Mouse (Mus musculus): ENCODE data around the gene Naa50. TPM values are rescaled to one million over a fixed set of nuclear protein-coding genes. Genes with fewer than 3 reads are reported as not detected.

Gene Naa50
- total RNA-seq, 1 experiment = 72.5 TPM

DNA sequence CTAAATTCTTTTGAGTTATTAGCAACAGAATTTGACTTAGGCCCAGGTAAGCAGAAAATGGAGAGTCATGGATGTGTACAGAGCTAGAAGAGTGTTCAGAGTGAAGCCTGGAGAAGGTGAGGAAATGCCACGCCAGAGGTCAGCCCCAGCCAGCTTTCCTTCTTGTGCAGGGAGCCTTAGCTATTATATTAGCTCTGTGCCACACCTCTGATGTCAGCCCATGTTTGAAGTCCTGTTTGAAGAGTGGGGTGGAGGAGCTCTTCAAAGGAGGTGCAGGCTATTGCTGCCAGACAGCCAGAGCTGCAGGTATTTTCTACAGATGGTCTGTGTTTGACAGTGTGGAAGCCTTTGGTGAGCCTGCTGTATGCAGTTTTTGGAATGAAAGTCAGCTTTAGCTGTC lies 38.9 kb downstream of the Naa50 start:
- no peak for TF ChIP-seq ZC3H11A (IDR thresholded peaks at IDR 0.05; ENCODE audit: borderline replicate concordance, low read depth, low read length)
- Histone ChIP-seq H3K36me3 (ENCODE audit: control insufficient read depth, insufficient read depth, low read length, poor library complexity, severe bottlenecking) (no peaks in the 10 kb centered on the region), H3K27ac (ENCODE audit: insufficient read depth, low read depth, low read length, poor library complexity, severe bottlenecking) (no peak overlapping the region), H3K9me3 (ENCODE audit: control insufficient read depth, insufficient read depth, low read depth, low read length) (no peaks in the 10 kb centered on the region), H3K9ac (ENCODE audit: insufficient read depth, low read depth, low read length, poor library complexity, severe bottlenecking) (no peak overlapping the region), H3K4me1 (ENCODE audit: control insufficient read depth in 2 of 2, insufficient read depth in 2 of 2, low read length in 2 of 2, poor library complexity in 1 of 2) (peaks cover 2% of the 10 kb centered on the region in 2 experiments; a peak in 2 of 4 replicates), H3K4me3 (ENCODE audit: insufficient read depth in 1 of 2, low read depth in 1 of 2, low read length in 2 of 2, poor library complexity in 1 of 2, severe bottlenecking in 1 of 2) (no peak overlapping the region)
- DNase-seq (ENCODE audit: low read depth, low spot score) = no peak
- in situ Hi-C loops (cut with MboI; ENCODE audit: low sequenced_read_pairs in 2 of 2, unreplicated experiment in 2 of 2) = no loop called here

DNA sequence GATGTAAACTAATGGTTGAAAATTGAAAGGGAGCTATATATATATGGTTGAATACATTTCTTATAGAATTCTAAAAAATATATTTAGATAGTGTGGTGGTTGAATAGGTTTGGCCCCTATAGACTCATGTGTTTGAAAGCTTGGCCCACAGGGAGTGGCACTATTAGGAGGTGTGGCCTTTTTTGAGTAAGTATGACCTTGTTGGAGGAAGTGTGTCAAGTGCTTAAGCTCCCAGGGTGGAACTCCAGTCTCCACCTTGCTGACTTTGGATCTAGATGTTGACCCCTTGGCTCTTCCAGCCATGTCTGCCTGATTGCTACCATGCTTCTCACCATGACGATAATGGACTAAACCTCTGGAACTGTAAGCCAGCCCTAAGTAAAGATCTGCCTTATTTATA lies 43.0 kb downstream of the Naa50 start:
- H3K36me3 ChIP-seq (ENCODE audit: control insufficient read depth, insufficient read depth, low read length, poor library complexity, severe bottlenecking) = no peaks in the 10 kb centered on the region
- H3K27ac ChIP-seq (ENCODE audit: insufficient read depth, low read depth, low read length, poor library complexity, severe bottlenecking) = no peak overlapping the region
- no peak overlapping the region for H3K9ac ChIP-seq (ENCODE audit: insufficient read depth, low read depth, low read length, poor library complexity, severe bottlenecking)
- H3K9me3 ChIP-seq (ENCODE audit: control insufficient read depth, insufficient read depth, low read depth, low read length) = no peaks in the 10 kb centered on the region
- H3K4me3 ChIP-seq (ENCODE audit: insufficient read depth in 1 of 2, low read depth in 1 of 2, low read length in 2 of 2, poor library complexity in 1 of 2, severe bottlenecking in 1 of 2) = no peak overlapping the region
- DNase-seq (ENCODE audit: low read depth, low spot score) = no peak
- H3K4me1 ChIP-seq (ENCODE audit: control insufficient read depth in 2 of 2, insufficient read depth in 2 of 2, low read length in 2 of 2, poor library complexity in 1 of 2) = peaks cover 0 to 2% of the 10 kb centered on the region in 2 experiments; a peak in 1 of 4 replicates
- TF ChIP-seq ZNF384 (IDR thresholded peaks at IDR 0.05; ENCODE audit: low read depth, low read length) = no peak
- no peak for TF ChIP-seq CHD2 (IDR thresholded peaks at IDR 0.05; ENCODE audit: low read depth, low read length)
- in situ Hi-C loops (cut with MboI; ENCODE audit: low sequenced_read_pairs in 2 of 2, unreplicated experiment in 2 of 2) = no loop called here

DNA sequence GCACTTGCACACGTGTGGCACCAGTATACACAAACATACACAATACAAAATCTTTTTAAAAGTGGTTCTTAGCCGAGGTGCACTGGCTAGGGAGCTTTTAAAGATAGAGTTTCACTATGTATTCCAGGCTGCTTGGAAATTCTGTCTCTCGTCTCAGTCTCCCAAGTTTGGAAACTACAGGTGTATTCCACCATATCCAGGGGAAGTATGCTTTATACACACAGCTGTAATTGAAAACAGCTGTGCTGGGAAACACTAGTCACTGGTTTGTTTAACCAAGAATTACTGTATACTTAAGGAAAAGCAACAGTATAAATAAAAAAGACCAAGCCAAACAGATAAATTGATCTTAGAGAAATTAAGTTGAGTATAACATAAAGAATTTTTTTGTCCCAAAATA lies 45.1 kb downstream of the Naa50 start:
- H3K9me3 ChIP-seq (ENCODE audit: control insufficient read depth, insufficient read depth, low read depth, low read length) = no peaks in the 10 kb centered on the region
- H3K9ac ChIP-seq (ENCODE audit: insufficient read depth, low read depth, low read length, poor library complexity, severe bottlenecking) = no peak overlapping the region
- no peaks in the 10 kb centered on the region for H3K36me3 ChIP-seq (ENCODE audit: control insufficient read depth, insufficient read depth, low read length, poor library complexity, severe bottlenecking)
- in situ Hi-C loops (cut with MboI; ENCODE audit: low sequenced_read_pairs in 2 of 2, unreplicated experiment in 2 of 2) = no loop called here
- H3K27ac ChIP-seq (ENCODE audit: insufficient read depth, low read depth, low read length, poor library complexity, severe bottlenecking) = no peak overlapping the region
- TF ChIP-seq ZNF384 (IDR thresholded peaks at IDR 0.05; ENCODE audit: low read depth, low read length) (no peak), MAFK (IDR thresholded peaks at IDR 0.05; ENCODE audit: insufficient read depth, low read depth, low read length) (no peak), HCFC1 (IDR thresholded peaks at IDR 0.05; ENCODE audit: borderline replicate concordance, insufficient read depth, low read length) (no peak), ZC3H11A (IDR thresholded peaks at IDR 0.05; ENCODE audit: borderline replicate concordance, low read depth, low read length) (no peak), CHD2 (IDR thresholded peaks at IDR 0.05; ENCODE audit: low read depth, low read length) (no peak)
- DNase-seq (ENCODE audit: low read depth, low spot score) = no peak
- peaks cover 0 to 2% of the 10 kb centered on the region in 2 experiments; a peak in 1 of 4 replicates for H3K4me1 ChIP-seq (ENCODE audit: control insufficient read depth in 2 of 2, insufficient read depth in 2 of 2, low read length in 2 of 2, poor library complexity in 1 of 2)
- H3K4me3 ChIP-seq (ENCODE audit: insufficient read depth in 1 of 2, low read depth in 1 of 2, low read length in 2 of 2, poor library complexity in 1 of 2, severe bottlenecking in 1 of 2) = no peak overlapping the region

GRCm38 (mm10) chr16:44187172-44187571 lies 47.5 kb downstream of the Naa50 start:
- DNase-seq (ENCODE audit: low read depth, low spot score) = no peak
- in situ Hi-C loops (cut with MboI; ENCODE audit: low sequenced_read_pairs in 2 of 2, unreplicated experiment in 2 of 2) = no loop called here
- TF ChIP-seq ZC3H11A (IDR thresholded peaks at IDR 0.05; ENCODE audit: borderline replicate concordance, low read depth, low read length) (no peak), MAFK (IDR thresholded peaks at IDR 0.05; ENCODE audit: insufficient read depth, low read depth, low read length) (no peak), CHD2 (IDR thresholded peaks at IDR 0.05; ENCODE audit: low read depth, low read length) (no peak), ZNF384 (IDR thresholded peaks at IDR 0.05; ENCODE audit: low read depth, low read length) (no peak), HCFC1 (IDR thresholded peaks at IDR 0.05; ENCODE audit: borderline replicate concordance, insufficient read depth, low read length) (no peak)
- peaks cover 0 to 2% of the 10 kb centered on the region in 2 experiments; a peak in 1 of 4 replicates for H3K4me1 ChIP-seq (ENCODE audit: control insufficient read depth in 2 of 2, insufficient read depth in 2 of 2, low read length in 2 of 2, poor library complexity in 1 of 2)
- H3K27ac ChIP-seq (ENCODE audit: insufficient read depth, low read depth, low read length, poor library complexity, severe bottlenecking) = no peak overlapping the region
- no peaks in the 10 kb centered on the region for H3K36me3 ChIP-seq (ENCODE audit: control insufficient read depth, insufficient read depth, low read length, poor library complexity, severe bottlenecking)
- H3K9ac ChIP-seq (ENCODE audit: insufficient read depth, low read depth, low read length, poor library complexity, severe bottlenecking) = no peak overlapping the region
- H3K4me3 ChIP-seq (ENCODE audit: insufficient read depth in 1 of 2, low read depth in 1 of 2, low read length in 2 of 2, poor library complexity in 1 of 2, severe bottlenecking in 1 of 2) = no peak overlapping the region
- H3K9me3 ChIP-seq (ENCODE audit: control insufficient read depth, insufficient read depth, low read depth, low read length) = no peaks in the 10 kb centered on the region

DNA sequence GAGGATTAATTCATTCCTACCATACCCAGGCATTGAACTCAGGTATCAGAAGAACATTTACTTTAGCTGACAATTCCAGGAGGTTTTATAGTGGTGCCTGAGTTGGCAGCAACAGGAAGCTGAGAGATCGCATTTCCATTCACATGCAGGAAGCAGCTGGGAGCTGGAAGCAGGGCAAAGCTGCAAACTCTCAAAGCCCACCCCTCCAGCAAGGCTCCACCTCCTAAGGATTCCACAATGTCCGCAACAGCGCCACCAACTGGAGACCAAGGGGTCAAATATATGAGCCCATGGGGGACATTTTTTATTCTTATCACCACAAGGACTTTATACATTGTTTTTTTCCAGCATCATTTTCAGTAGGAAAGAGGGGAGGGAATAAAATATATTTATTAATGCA lies 49.1 kb downstream of the Naa50 start:
- TF ChIP-seq HCFC1 (IDR thresholded peaks at IDR 0.05; ENCODE audit: borderline replicate concordance, insufficient read depth, low read length) = no peak
- TF ChIP-seq MAFK (IDR thresholded peaks at IDR 0.05; ENCODE audit: insufficient read depth, low read depth, low read length) = no peak
- TF ChIP-seq CHD2 (IDR thresholded peaks at IDR 0.05; ENCODE audit: low read depth, low read length) = no peak
- no peak for TF ChIP-seq ZC3H11A (IDR thresholded peaks at IDR 0.05; ENCODE audit: borderline replicate concordance, low read depth, low read length)
- TF ChIP-seq ZNF384 (IDR thresholded peaks at IDR 0.05; ENCODE audit: low read depth, low read length) = no peak
- DNase-seq (ENCODE audit: low read depth, low spot score) = no peak
- Histone ChIP-seq H3K9ac (ENCODE audit: insufficient read depth, low read depth, low read length, poor library complexity, severe bottlenecking) (no peak overlapping the region), H3K36me3 (ENCODE audit: control insufficient read depth, insufficient read depth, low read length, poor library complexity, severe bottlenecking) (no peaks in the 10 kb centered on the region), H3K4me1 (ENCODE audit: control insufficient read depth in 2 of 2, insufficient read depth in 2 of 2, low read length in 2 of 2, poor library complexity in 1 of 2) (no peaks in the 10 kb centered on the region; a peak in 1 of 4 replicates), H3K4me3 (ENCODE audit: insufficient read depth in 1 of 2, low read depth in 1 of 2, low read length in 2 of 2, poor library complexity in 1 of 2, severe bottlenecking in 1 of 2) (no peak overlapping the region), H3K27ac (ENCODE audit: insufficient read depth, low read depth, low read length, poor library complexity, severe bottlenecking) (no peak overlapping the region), H3K9me3 (ENCODE audit: control insufficient read depth, insufficient read depth, low read depth, low read length) (no peaks in the 10 kb centered on the region)
- in situ Hi-C loops (cut with MboI; ENCODE audit: low sequenced_read_pairs in 2 of 2, unreplicated experiment in 2 of 2) = no loop called here

Data from ES-E14 (cell line).